Mouse (Mus musculus): ENCODE measurements at regions not wholly inside any gene's neighbourhood (a gene's known extent, or its start where the extent isn't known, plus 50 kb on each side); places are given as distances from the start of the nearest gene placed in this dataset.

GRCm38 (mm10) chr4:53231046-53231445 lies 71.4 kb upstream of the Abca1 start:
- TF ChIP-seq EP300 (IDR thresholded peaks at IDR 0.05; ENCODE audit: low read length) (no peak), MXI1 (IDR thresholded peaks at IDR 0.05; ENCODE audit: low read depth, low read length) (no peak), IRF4 (IDR thresholded peaks at IDR 0.05; ENCODE audit: low read depth, low read length) (no peak), CTCF (conservative IDR thresholded peaks at IDR 0.05 in 1 of 2, IDR thresholded peaks at IDR 0.05 in 1 of 2; ENCODE audit: low read depth in 2 of 2, low read length in 2 of 2) (no peak), POLR2A (IDR thresholded peaks at IDR 0.05; ENCODE audit: low read depth, low read length) (no peak)
